Mouse (Mus musculus): ENCODE measurements at regions not wholly inside any gene's neighbourhood (a gene's known extent, or its start where the extent isn't known, plus 50 kb on each side); places are given as distances from the start of the nearest gene placed in this dataset.
"Not testable (repeated sequence)": the region's sequence is repeated elsewhere in the genome, so short reads cannot be mapped to it uniquely, and the experiment has no call there.

GRCm38 (mm10) chr16:30193294-30194261 lies 73.7 kb downstream of the Cpn2 start:
- Histone ChIP-seq H3K4me1 (ENCODE audit: control insufficient read depth, insufficient read depth, insufficient read length, low read length) (peaks cover 5% of the 10 kb centered on the region), H3K4me3 (ENCODE audit: insufficient read depth, low read depth, low read length) (no peak overlapping the region), H3K27ac (replicated peaks; ENCODE audit: low read depth, low read length) (no peak overlapping the region)

GRCm38 (mm10) chr16:30194836-30195235 lies 72.5 kb downstream of the Cpn2 start:
- Histone ChIP-seq H3K4me1 (ENCODE audit: control insufficient read depth, insufficient read depth, insufficient read length, low read length) (no peaks in the 10 kb centered on the region; the same call in 1 of the 2 replicates), H3K27ac (replicated peaks; ENCODE audit: low read depth, low read length) (no peak overlapping the region), H3K4me3 (ENCODE audit: insufficient read depth, low read depth, low read length) (no peak overlapping the region)

- H3K4me3 ChIP-seq (ENCODE audit: insufficient read depth, low read depth, low read length); H3K27ac ChIP-seq (replicated peaks; ENCODE audit: low read depth, low read length); H3K4me1 ChIP-seq (ENCODE audit: control insufficient read depth, insufficient read depth, insufficient read length, low read length): not testable (repeated sequence)
These were observed 71.4 kb downstream of the Cpn2 start for GRCm38 (mm10) chr16:30195859-30196258.

- H3K27ac ChIP-seq (replicated peaks; ENCODE audit: low read depth, low read length) = no peak overlapping the region
- no peak overlapping the region for H3K4me3 ChIP-seq (ENCODE audit: insufficient read depth, low read depth, low read length)
- no peaks in the 10 kb centered on the region; the same call in 1 of the 2 replicates for H3K4me1 ChIP-seq (ENCODE audit: control insufficient read depth, insufficient read depth, insufficient read length, low read length)
These were observed 69.9 kb downstream of the Cpn2 start for GRCm38 (mm10) chr16:30197351-30197750.

- H3K4me3 ChIP-seq (ENCODE audit: insufficient read depth, low read depth, low read length) = no peak overlapping the region
- no peak overlapping the region for H3K27ac ChIP-seq (replicated peaks; ENCODE audit: low read depth, low read length)
- no peaks in the 10 kb centered on the region; the same call in 1 of the 2 replicates for H3K4me1 ChIP-seq (ENCODE audit: control insufficient read depth, insufficient read depth, insufficient read length, low read length)
These were observed 67.5 kb downstream of the Cpn2 start for GRCm38 (mm10) chr16:30199836-30200235.

GRCm38 (mm10) chr16:30204144-30204543 lies 63.2 kb downstream of the Cpn2 start:
- Histone ChIP-seq H3K4me1 (ENCODE audit: control insufficient read depth, insufficient read depth, insufficient read length, low read length) (no peaks in the 10 kb centered on the region; the same call in 1 of the 2 replicates), H3K4me3 (ENCODE audit: insufficient read depth, low read depth, low read length) (no peak overlapping the region), H3K27ac (replicated peaks; ENCODE audit: low read depth, low read length) (no peak overlapping the region)

GRCm38 (mm10) chr16:30205314-30205815 lies 61.9 kb downstream of the Cpn2 start:
- Histone ChIP-seq H3K4me1 (ENCODE audit: control insufficient read depth, insufficient read depth, insufficient read length, low read length) (no peaks in the 10 kb centered on the region), H3K27ac (replicated peaks; ENCODE audit: low read depth, low read length) (no peak overlapping the region), H3K4me3 (ENCODE audit: insufficient read depth, low read depth, low read length) (no peak overlapping the region)

GRCm38 (mm10) chr16:30205816-30206356 lies 61.4 kb downstream of the Cpn2 start:
- Histone ChIP-seq H3K4me3 (ENCODE audit: insufficient read depth, low read depth, low read length) (no peak overlapping the region), H3K27ac (replicated peaks; ENCODE audit: low read depth, low read length) (no peak overlapping the region), H3K4me1 (ENCODE audit: control insufficient read depth, insufficient read depth, insufficient read length, low read length) (no peaks in the 10 kb centered on the region)

All from brown adipose tissue, adult 24 weeks (tissue).